Mouse (Mus musculus) kidney, adult 8-10 months (tissue): ENCODE results near the gene Ttc29.

ENCODE experiments used
- DNase-seq, 2 experiments: peaks; one replicate each; pipeline ENCODE4 v3.0.0; 2022

Ttc29 gene

DNA sequence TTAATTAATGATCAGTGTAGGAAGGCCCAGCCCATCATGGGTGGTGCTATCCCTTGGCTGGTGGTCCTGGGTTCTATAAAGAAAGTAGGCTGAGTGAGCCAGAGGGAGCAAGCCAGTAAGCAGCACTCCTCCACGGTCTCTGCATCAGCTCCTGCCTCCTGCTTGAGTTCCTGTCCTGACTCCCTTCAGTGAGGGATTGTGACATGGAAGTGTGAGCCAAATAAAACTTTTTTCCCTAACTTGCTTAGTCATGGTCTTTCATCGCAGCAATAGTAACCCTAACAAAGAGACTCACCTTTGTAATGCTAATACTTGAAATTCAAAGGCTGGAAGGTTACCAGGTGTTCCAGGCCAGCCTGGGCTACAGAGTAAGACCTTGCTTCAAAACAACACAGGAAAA is 71.7 kb downstream of the Ttc29 start:
- DNase-seq: no peak

DNA sequence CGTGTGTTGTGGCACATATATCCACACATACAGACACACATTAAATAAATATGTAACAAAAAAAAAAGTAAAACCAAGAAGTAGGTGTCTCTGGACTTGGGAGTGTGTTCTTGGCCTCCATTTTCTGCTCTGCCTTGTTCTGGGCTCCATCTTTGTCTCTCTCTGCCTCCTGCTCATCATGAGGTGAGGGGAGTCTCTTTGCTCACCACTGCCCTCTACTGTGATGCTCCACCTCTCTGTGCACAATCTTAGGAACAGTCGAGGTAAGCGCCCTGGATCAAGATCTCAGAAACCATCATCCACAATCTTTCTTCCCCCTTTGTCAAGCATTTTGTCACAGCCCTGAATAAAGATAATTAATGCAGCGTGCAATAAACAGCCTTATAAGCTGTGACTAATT is 72.3 kb downstream of the Ttc29 start:
- DNase-seq: no peak

DNA sequence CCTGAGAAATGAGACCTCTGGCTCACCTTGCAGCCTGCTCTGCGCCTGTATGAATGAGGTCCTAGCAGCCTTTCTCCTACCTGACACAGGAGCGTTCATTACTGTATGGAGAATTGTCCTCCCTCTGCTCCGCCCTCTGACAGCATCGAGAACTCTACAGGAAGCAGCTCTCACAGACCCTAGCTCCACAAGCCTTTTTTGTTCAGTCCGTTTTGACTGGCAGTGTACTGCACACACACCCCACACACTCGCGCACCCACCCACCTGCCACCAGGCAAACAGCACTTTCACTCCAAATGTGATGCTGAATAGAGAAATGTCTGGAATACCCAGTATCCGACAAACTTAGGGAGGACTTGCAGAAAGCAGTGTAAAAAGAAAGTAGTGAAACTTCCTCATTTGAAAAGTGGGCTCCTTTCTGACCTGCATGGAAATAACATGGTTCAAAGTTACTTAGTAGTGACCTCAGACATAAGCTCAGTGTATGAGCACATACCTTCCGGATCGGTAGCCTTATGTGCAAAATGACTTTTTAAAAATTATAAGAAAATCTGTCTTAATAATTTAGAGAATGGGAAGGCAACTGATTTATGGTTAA is 76.4 kb downstream of the Ttc29 start:
- no peak for DNase-seq

DNA sequence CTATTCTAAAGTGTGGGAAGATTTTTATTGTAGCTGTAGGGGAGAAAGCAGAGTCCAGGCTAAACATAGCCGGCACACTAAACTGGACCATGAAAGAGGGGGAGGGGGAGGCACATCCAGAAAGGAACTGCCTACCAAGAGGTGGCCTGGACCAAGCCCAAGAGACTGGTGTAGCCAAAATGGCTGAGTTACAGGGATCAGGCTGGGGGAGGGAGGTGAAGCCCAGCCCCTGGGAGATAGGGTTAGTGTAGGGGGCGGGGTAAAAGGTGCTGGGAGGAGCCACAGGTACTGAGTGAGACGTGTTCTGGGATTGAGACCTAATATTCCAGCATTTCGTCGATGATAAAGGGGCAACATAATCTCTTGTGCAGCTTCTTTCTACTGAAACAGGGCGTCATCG is 77.2 kb downstream of the Ttc29 start:
- DNase-seq: no peak

DNA sequence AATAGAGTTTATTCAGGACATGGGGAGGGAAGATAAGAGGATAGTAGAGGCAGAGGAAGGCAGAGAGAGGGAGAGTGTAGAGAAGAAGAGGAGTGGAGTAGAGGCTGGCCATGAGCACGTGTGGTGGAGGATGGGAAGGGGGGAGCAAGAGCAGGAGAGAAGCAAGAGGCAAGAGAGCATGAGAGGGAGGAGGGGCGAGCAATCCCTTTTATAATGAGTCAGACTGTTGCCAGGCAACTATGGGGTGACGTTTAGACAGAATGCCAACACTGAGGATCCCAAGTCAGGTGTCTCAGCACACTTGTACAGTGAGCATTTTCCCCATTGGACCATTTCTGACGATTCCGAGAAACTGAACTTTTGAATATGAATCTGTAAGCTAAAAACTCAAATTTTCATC is 82.4 kb downstream of the Ttc29 start:
- no peak for DNase-seq

DNA sequence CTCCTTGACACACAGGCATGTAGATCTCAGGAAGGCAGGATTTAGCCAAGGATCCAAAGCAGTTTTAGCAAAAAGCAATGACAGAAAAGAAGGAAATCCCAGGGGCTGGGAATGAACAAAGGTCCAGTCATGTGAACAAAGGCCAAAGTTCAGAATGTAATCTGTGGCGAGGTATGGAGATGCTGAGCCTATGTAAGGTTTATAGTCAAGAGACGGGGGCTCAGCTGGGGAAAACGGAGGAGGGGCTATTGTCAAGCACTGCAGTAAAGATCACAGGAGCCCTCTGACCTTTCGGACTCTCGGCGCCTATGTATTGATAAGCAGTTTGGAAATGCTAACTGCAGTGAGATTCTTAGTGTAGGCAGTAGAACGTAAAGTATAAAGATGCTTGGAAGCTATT is 90.5 kb downstream of the Ttc29 start:
- no peak for DNase-seq

DNA sequence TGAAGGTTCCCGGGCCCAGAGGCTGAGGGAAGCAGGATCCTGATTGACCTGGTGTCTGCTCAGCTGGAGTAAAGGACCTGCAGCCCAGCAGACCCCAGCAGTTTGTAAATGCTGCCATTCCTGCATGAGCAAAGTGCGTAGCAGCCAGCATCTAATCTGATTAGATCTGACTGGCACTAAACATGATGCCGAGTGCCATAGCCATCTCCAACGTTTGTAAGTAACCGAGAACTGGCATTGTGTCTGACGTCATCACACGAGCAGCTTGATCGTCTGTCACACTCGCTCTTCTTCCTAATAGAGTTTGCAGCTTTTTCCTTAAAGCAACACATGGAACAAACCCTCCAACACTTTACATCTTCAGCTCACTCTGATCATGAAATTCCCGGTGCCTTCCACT is 93.5 kb downstream of the Ttc29 start:
- no peak for DNase-seq

DNA sequence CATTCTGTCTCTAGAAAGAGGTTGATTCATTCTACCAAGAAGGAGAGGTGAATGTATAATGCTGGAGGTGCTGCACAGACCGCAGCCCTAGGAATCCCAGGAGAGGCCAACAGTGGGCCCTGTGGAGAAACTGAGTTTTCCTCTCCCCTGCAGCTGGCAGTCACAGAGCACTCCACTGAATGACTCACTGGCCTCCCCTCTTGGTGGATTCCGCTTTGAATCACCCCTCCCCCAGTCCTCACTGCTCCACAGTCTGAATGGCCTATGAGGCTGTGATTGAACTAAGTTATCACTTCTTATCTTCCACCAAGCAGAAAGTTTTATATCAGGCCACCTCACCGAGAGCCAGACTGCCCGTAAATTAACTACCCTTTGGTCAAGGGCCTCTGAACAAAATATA is 94.0 kb downstream of the Ttc29 start:
- DNase-seq: no peak

DNA sequence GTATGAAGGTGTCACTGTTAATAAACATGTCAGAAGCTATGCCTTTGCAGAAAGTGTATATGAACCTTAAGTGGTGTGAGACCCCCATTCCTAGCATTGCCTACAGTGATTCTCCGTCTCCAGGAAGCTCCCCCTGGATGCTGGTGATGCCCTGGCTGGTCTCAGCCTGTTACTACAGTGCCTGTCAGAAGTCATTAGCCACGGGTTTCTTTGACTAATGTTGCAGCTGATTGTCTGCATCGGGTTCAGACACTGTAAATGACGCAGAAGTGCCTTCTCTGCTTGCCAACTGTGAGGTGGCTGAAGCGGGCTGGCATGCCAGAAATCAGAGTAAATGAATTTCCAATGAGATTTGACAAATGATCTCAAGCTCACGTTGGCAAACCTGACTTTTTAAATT is 96.4 kb downstream of the Ttc29 start:
- no peak for DNase-seq

DNA sequence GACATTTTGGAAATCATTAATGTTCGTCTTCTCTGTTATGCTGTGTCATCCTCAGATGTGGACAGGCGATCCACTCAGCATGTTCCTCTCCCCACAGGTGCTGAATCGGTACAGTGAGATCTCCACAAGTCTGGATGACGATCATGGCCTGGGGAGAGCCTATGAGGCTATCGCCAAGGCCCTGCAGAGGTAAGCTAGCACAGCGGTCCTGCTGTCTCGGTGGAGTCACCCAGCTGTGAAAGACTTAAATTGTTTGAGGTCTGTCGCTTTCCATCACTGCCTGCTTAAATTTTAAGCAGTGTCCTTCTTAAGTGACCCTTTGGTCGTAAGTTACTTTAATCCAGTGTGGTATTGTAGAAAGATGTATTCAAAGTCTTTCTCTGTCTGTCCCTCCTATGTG is 102.5 kb downstream of the Ttc29 start:
- no peak for DNase-seq

DNA sequence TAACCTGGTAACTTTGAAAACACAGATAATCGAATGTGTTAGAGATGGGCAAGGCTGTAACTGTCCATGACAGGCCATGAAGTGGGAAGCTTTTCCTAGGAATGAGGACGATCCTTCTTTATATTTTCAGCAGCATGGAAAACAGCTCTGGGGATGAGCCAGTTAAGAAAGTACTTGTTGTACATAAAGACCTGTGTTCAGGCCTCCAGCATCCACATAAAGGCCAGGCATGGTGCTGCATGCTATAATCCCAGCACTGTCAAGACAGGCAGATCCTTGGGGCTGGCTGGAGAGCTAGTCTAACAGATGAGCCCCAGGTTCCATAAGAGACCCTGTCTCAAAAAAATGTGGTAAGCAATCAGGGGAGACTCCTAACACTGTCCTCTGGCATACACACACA is 104.6 kb downstream of the Ttc29 start:
- DNase-seq: no peak

DNA sequence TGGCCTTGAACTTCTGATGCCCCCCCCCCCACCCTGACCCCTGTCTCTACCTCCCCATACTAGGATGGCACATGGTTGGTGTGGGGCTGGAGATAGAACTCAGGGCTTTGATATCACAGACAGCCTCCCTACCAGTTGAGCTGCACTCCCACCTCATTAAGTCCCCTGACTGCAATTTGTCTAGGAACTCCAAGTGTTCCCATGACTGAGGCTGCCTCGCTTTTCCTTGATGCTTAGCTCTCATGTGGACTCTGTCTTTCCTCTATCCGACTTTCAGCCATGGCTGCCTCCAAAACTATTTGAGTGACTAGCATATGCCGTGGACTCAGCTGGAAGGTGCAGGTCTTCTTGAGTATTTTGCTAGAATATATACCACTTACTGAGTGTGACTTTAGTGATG is 110.3 kb downstream of the Ttc29 start:
- DNase-seq: no peak

DNA sequence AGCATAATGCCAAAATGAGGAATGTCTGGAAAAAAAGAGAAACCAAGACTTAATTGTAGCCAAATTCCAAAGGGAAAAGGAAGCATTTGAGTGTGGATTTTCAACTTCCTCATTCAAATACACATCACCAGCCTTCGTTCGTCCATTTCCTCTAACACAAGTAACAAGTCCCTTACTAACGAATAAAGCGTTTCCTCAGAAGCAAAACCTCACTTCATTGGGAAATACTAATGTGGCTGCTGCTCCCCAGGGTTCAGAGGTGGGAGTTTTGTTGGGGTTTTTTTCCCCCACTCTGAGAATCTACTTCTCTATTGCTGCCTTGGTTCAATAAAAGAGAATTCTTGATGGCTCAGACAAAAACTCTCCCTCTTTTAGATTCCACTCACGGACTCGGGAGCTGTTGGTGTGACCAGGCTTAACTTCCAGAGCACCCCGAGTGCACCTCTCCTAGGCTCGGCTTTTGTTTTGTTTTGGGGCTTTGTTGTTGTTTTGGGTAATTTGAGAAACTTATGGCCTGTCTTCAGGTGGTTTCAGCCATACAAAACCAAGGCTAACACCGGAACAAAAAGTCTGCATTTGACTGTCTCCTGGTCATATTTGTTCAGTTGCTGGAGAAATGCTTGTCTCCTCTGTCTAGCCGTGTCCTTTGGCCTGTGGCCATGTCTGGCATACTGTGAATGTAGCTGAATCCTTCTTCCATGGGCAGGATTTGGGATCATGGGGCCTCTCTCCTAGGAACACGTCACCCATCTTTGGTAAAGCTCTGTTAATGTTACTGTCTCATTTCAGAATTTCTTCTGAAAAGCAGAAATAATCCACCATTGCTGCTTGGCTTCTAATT is 127.8 kb downstream of the Ttc29 start:
- no peak for DNase-seq

DNA sequence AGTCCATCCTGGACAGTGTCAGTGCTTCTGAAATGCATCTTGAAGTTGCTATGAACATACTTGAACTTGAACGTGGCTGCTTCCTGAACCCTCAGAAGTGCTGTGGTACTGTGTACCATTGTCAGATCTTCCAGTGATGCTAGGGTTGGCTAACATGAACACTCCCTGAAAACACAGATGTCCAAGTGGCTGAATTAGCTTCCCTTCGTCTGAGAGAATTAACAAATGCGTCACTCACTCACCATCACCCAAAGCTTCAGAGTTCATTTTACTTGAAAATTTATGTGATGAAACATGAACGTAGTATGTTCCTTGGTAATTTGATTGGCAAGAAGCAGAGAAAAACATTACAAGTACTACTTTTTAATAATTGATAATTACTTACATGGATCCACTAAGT is 129.1 kb downstream of the Ttc29 start:
- no peak for DNase-seq

DNA sequence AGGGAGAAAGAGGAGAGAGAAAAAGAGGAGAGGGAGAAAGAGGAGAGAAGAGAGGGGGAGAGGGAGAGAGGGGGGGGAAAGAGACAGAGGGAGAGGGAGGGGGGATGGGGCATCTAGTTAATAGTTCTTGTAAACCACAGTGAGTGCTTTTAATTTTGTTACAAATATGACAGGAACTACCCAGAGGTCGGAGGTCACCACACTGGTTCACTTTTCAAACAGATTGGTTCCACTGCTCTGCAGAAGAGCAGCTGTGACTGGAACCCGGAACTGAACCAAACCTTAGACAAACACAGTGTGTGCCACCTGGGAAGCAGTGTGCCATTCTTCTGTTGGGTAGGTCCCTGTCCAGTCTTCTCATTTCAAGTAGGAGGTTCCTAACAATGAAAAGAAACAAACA is 130.9 kb downstream of the Ttc29 start:
- no peak for DNase-seq

DNA sequence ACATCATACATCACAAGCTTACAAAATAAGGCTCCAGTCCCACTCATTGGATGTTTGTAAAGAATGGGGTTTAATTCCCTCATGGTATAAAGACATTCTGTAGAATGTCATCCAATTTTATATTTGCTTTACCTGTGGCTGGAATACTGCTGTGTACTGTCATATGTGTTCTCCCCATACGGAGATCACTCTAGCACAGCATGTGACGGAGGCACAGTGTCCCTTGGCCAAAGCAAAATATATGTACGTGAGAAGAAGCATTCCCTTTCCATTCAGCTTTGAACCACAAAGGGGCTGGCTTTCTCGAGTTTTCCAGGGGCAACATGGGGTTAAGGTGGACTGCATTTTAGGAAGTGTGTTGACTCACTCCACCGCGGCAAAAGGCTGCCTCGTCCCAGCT is 132.6 kb downstream of the Ttc29 start:
- DNase-seq: no peak

DNA sequence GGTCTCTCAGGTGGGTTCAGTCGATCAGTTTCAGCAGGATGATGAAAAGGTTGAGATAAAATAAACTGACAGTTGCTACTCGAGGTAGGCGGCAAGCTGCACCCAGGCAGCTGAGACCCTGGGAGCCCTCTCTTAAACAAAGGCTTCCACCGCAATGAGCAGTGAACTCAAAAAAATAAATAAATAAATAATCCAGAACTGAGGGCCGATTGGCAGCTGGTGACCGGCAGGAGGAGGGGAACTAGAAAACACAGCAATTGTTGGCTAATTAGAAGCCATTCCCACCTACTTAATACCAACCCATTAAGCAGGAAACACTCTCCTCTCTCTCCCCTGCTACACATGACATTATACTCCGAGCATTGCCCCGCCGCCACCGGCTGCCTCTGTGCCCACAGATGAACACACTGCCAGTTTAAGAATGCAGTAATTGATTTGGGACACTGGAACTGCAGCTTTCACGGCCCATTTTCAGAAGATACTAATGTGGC is 133.1 kb downstream of the Ttc29 start:
- no peak for DNase-seq

DNA sequence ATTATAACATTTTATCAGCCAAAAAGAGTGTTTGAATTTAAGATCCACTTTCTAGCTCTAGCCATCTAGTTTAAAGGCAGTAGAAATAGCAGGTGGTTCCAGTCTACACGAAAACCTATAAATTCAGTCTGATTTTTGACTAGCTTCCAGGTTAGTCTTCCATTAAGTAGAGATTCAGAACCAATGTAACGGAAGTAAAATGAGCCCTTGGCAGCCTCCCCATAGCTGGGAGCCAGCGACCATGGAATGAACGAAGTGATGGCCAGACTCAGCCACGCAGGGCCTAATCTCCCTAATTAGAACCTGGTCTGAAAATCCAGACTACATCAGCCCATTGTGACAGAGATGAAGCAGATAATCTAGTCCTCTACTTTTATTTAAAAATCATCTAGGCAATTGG is 140.8 kb downstream of the Ttc29 start:
- DNase-seq: no peak

DNA sequence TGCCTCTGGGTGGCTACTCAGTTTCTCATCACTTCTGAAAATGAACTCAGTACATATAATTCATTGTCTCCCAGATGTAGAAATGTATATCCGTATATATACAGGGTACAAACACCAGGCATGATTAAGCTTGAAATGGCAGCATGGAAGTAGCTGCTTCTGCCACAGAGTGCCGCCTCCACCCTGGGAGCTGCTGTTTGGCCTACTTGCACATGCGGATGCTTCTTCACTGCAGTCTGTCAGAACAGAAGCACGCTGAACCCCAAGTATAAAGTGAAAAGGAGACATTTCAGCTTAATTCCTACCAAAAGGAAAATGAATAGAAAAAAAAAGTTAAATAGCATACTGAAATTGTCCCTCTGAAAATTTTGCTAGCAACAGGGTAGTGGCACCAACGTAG is 141.7 kb downstream of the Ttc29 start:
- no peak for DNase-seq

DNA sequence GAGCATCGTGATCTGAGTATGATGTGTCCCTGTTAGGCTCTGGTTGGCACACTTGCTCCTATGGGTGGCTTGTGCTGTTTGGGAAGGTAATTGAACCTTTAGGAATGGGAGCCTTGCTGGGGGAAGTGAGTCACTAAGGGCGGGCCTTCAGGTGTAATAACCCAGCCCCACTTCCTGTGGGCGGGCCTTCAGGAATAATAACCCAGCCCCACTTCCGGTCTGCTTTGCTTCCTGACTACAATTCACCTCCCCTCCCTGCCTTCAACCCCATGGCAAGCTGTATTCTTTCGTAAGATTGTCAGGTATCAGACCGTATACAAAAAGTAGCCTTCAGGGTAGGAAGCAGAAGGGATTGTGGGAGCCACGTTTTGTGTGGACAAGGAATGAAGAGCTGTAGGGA is 177.7 kb downstream of the Ttc29 start:
- DNase-seq: no peak

DNA sequence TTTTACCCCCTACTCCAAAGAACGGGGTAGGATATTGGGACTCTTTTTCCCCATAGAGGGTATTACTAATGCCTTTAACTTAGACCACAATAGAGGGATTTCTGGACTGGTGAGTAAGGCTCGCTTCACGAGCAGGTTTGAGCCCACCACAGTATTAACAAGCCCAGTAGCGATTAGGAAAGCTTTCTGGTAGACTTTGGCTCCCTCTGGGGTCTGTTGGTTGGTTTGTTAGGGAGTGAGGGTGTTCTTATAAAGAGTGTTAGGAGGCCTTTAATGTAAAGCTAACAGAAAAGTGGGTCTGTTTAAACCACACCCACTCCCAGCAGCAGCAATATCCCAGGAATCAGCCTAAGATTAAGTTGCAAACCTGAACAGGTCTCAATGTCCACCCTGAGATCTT is 206.2 kb downstream of the Ttc29 start:
- DNase-seq: no peak

DNA sequence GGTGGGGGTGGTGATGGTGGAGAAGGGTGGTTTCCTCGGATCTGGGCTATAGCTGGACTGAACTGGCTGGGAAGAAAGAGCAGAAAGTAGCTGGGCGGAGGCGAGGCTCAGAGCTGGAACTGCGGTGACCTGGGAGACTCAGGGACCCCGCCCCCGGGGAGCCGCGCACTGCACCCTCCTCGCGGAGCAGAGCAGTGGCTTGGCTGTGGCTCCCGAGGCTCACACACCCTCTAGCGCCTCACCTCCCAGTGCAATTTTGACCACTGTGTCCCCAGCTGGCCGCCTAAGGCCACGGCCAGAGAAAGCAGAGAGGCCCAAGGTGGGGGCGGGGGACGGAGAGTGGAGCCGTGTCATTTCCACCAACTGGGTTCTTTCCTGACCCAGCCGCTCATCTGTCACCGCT is 207.0 kb downstream of the Ttc29 start:
- no peak for DNase-seq

DNA sequence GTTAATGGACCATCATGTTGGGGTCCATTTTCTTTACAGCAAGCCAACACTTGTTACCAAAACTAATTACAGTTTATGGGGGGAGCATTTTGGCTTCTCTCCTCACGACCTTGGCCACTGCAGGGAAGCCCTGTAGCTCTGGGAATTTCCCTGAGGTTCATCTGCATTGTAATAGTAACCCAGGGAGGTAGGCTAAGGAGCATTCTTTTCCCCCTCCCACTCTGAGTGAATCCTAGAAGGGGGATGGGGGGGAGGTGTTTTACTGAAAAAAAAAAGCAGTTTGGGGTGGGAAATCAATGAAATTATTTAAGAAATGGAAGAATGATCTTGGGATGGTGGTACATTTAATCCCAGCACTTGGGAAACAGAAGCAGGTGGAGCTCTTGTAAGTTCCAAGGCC is 210.8 kb downstream of the Ttc29 start:
- no peak for DNase-seq

DNA sequence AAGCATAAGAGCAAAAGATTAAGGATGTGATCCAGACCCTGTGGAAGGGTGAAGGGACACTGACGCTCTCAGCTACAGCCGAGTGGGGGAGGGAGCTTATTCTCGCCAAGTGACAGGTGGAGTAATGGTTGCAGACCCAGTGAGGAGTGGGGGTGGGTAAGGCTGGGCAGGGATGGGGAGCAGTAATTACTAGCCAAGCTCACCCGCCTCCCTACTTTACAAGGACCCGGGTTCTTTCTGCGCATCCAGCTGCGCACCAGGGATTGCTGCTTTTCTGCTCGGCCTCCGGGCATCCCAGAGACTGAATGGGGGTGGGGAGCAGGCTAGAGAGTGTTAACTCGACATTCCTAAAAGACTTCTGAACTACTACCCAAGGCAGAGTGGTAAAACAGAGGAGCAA is 213.4 kb downstream of the Ttc29 start:
- DNase-seq: no peak
